Mouse (Mus musculus): ENCODE data around the gene Nisch. TPM values are rescaled to one million over a fixed set of nuclear protein-coding genes. Genes with fewer than 3 reads are reported as not detected.

Nisch gene
- polyA plus RNA-seq, 2 experiments, result 339 to 514 TPM

DNA sequence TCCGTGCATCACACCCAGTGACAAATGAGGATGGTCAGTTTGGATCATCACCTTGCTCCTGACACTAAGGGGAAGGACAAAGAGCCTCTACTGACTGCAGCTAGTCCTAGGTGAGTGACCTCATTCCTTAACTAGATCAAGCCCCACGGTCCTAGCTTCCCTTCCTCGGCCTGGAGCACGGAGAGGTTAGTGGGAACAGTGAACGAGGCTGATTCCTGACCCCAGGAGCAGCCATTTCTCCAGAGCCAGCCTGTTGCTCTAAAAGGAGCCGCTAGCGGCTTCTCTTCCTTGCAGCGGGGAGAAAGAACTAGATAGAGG lies 11.5 kb downstream of the Nisch start:
- peaks cover 11% of the 10 kb centered on the region for H3K4me1 ChIP-seq (ENCODE audit: control insufficient read depth, insufficient read depth, low read length)
- H3K27ac ChIP-seq (replicated peaks; ENCODE audit: low read depth, low read length), result peak overlapping the region; percentile 90
- TF ChIP-seq POLR2A (IDR thresholded peaks at IDR 0.05; ENCODE audit: borderline replicate concordance, extremely low read depth, insufficient read depth, insufficient read length), result no peak
- no peak for ATAC-seq (ENCODE audit: low FRiP score, low read depth)
- H3K9ac ChIP-seq (ENCODE audit: low read depth, low read length, severe bottlenecking), result peak overlapping the region; percentile 96
- H3K36me3 ChIP-seq (ENCODE audit: control insufficient read depth, insufficient read depth, low read length), result peaks cover 48% of the 10 kb centered on the region
- 12% methylated on average over 8 of the region's 8 CpGs for WGBS
- DNase-seq (ENCODE audit: low spot score), result no peak
- H3K9me3 ChIP-seq (ENCODE audit: control insufficient read depth, low read length), result no peaks in the 10 kb centered on the region
- H3K27me3 ChIP-seq (ENCODE audit: control insufficient read depth, insufficient read depth, low read length), result no peaks in the 10 kb centered on the region
- peak overlapping the region; percentile 86 for H3K4me3 ChIP-seq (replicated peaks; ENCODE audit: low read length)
- H3K4me2 ChIP-seq (replicated peaks; ENCODE audit: low read depth, low read length, severe bottlenecking), result peak overlapping the region; percentile 64

DNA sequence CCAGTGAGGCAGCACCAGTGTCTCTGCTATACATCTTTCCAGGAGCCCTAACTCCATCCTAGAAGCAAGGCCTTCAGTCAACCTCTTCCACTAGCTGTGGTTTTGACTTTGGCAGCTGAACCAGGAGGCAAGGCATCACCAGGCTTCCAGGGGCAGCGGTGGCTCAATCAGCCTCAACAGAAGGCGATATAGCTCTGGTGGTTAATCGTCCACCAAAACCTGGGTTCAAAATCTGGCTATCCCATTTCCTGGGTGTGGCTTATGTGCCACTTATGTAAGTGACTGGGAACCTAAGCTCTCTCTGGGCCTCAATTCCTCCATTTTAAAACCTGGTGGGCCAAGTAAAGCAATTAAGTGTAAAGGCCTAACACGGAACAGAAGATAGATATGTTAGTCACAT lies 11.9 kb downstream of the Nisch start:
- ATAC-seq (ENCODE audit: low FRiP score, low read depth), result no peak
- 64% methylated on average over 4 of the region's 4 CpGs for WGBS
- H3K36me3 ChIP-seq (ENCODE audit: control insufficient read depth, insufficient read depth, low read length), result peaks cover 51% of the 10 kb centered on the region

GRCm38 (mm10) chr14:31200038-31200437 lies 16.7 kb downstream of the Nisch start:
- Histone ChIP-seq H3K9ac (ENCODE audit: low read depth, low read length, severe bottlenecking) (no peak overlapping the region), H3K27ac (replicated peaks; ENCODE audit: low read depth, low read length) (no peak overlapping the region), H3K9me3 (ENCODE audit: control insufficient read depth, low read length) (no peaks in the 10 kb centered on the region), H3K4me1 (ENCODE audit: control insufficient read depth, insufficient read depth, low read length) (peaks cover 8% of the 10 kb centered on the region), H3K27me3 (ENCODE audit: control insufficient read depth, insufficient read depth, low read length) (no peaks in the 10 kb centered on the region), H3K4me3 (replicated peaks; ENCODE audit: low read length) (no peak overlapping the region), H3K4me2 (replicated peaks; ENCODE audit: low read depth, low read length, severe bottlenecking) (no peak overlapping the region), H3K36me3 (ENCODE audit: control insufficient read depth, insufficient read depth, low read length) (peaks cover 98% of the 10 kb centered on the region)
- no peak for TF ChIP-seq POLR2A (IDR thresholded peaks at IDR 0.05; ENCODE audit: borderline replicate concordance, extremely low read depth, insufficient read depth, insufficient read length)
- ATAC-seq (ENCODE audit: low FRiP score, low read depth) (no peak), DNase-seq (ENCODE audit: low spot score) (no peak)
- WGBS, result 87% methylated on average over 3 of the region's 3 CpGs

More for the DNA sequence above, 11.9 kb downstream of the Nisch start:
- no peaks in the 10 kb centered on the region for H3K27me3 ChIP-seq (ENCODE audit: control insufficient read depth, insufficient read depth, low read length)
- peak overlapping the region; percentile 64 for H3K4me2 ChIP-seq (replicated peaks; ENCODE audit: low read depth, low read length, severe bottlenecking)
- H3K27ac ChIP-seq (replicated peaks; ENCODE audit: low read depth, low read length), result peak overlapping the region; percentile 90; the same call in 1 of the 2 replicates
- no peak for DNase-seq (ENCODE audit: low spot score)
- peak overlapping the region; percentile 96 for H3K9ac ChIP-seq (ENCODE audit: low read depth, low read length, severe bottlenecking)
- H3K4me3 ChIP-seq (replicated peaks; ENCODE audit: low read length), result peak overlapping the region; percentile 86
- H3K9me3 ChIP-seq (ENCODE audit: control insufficient read depth, low read length), result no peaks in the 10 kb centered on the region
- no peak for TF ChIP-seq POLR2A (IDR thresholded peaks at IDR 0.05; ENCODE audit: borderline replicate concordance, extremely low read depth, insufficient read depth, insufficient read length)
- peaks cover 11% of the 10 kb centered on the region for H3K4me1 ChIP-seq (ENCODE audit: control insufficient read depth, insufficient read depth, low read length)

DNA sequence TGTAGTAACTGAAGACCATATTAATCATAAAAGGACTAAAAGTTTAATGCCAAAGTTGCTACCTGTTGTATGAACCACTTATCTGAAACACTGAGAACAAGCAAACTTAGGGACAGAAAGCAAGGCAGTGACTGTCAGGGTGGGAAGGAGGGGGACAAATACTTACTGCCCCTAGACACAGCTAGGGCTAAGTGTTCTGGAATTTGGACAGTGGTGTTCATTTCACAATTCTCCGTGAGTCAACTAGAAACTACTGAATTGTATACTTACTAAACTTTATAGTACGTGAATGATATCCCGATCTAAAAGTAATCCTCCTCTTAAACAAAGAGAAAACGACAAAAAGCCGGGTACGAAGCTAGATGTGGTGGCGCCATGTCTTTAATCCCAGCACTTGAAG lies 17.1 kb downstream of the Nisch start:
- Histone ChIP-seq H3K4me1 (ENCODE audit: control insufficient read depth, insufficient read depth, low read length) (0 out of 2 replicates have a peak, but pooled peaks cover 3% of the 10 kb centered on the region), H3K9me3 (ENCODE audit: control insufficient read depth, low read length) (no peaks in the 10 kb centered on the region), H3K27ac (replicated peaks; ENCODE audit: low read depth, low read length) (no peak overlapping the region), H3K9ac (ENCODE audit: low read depth, low read length, severe bottlenecking) (no peak overlapping the region), H3K4me2 (replicated peaks; ENCODE audit: low read depth, low read length, severe bottlenecking) (no peak overlapping the region), H3K36me3 (ENCODE audit: control insufficient read depth, insufficient read depth, low read length) (peaks cover 98% of the 10 kb centered on the region), H3K4me3 (replicated peaks; ENCODE audit: low read length) (no peak overlapping the region), H3K27me3 (ENCODE audit: control insufficient read depth, insufficient read depth, low read length) (no peaks in the 10 kb centered on the region)
- DNase-seq (ENCODE audit: low spot score), result no peak
- no peak for TF ChIP-seq POLR2A (IDR thresholded peaks at IDR 0.05; ENCODE audit: borderline replicate concordance, extremely low read depth, insufficient read depth, insufficient read length)
- no peak for ATAC-seq (ENCODE audit: low FRiP score, low read depth)
- WGBS, result 90% methylated on average over 7 of the region's 7 CpGs

GRCm38 (mm10) chr14:31197547-31198516 lies 18.9 kb downstream of the Nisch start:
- Histone ChIP-seq H3K9me3 (ENCODE audit: control insufficient read depth, low read length) (no peaks in the 10 kb centered on the region), H3K27me3 (ENCODE audit: control insufficient read depth, insufficient read depth, low read length) (no peaks in the 10 kb centered on the region), H3K9ac (ENCODE audit: low read depth, low read length, severe bottlenecking) (no peak overlapping the region), H3K36me3 (ENCODE audit: control insufficient read depth, insufficient read depth, low read length) (peaks cover 97% of the 10 kb centered on the region), H3K27ac (replicated peaks; ENCODE audit: low read depth, low read length) (no peak overlapping the region), H3K4me3 (replicated peaks; ENCODE audit: low read length) (no peak overlapping the region), H3K4me1 (ENCODE audit: control insufficient read depth, insufficient read depth, low read length) (no peaks in the 10 kb centered on the region), H3K4me2 (replicated peaks; ENCODE audit: low read depth, low read length, severe bottlenecking) (no peak overlapping the region)
- no peak for TF ChIP-seq POLR2A (IDR thresholded peaks at IDR 0.05; ENCODE audit: borderline replicate concordance, extremely low read depth, insufficient read depth, insufficient read length)
- ATAC-seq (ENCODE audit: low FRiP score, low read depth) (peak; percentile 68), DNase-seq (ENCODE audit: low spot score) (no peak)
- 79% methylated on average over 16 of the region's 16 CpGs for WGBS
